Mouse (Mus musculus) intestine, embryonic 16.5 days (tissue): ENCODE data around the gene Socs2. TPM values are rescaled to one million over a fixed set of nuclear protein-coding genes. Genes with fewer than 3 reads are reported as not detected.
A peak's percentile ranks its signal among the peaks of the same experiment; 100 is the strongest.

Experiments used
- ATAC-seq: fragments of 200-750 bp; cut with Nextera tagmentation; 2 replicates; pipeline ENCODE4 v1.8.0; 2017; ENCODE audit warnings: moderate TSS enrichment, moderate library complexity
- H3K27ac ChIP-seq: fragments of 300-500 bp; sonication (generic); 2 replicates; pipeline ENCODE4 v1.5.1; 2014; ENCODE audit warnings: mild to moderate bottlenecking, low read length
- H3K27me3 ChIP-seq: fragments of 300-500 bp; sonication (generic); replicated peaks from 2 replicates; pipeline ENCODE4 v1.6.1; 2014; ENCODE audit warnings: low read length, control low read depth, mixed read lengths; ENCODE audit not compliant: control insufficient read depth, insufficient read depth
- H3K36me3 ChIP-seq: fragments of 300-500 bp; sonication (generic); 2 replicates; pipeline ENCODE4 v1.6.1; 2014; ENCODE audit warnings: low read length, control low read depth; ENCODE audit not compliant: control insufficient read depth, insufficient read depth
- H3K4me1 ChIP-seq: fragments of 300-500 bp; sonication (generic); 2 replicates; pipeline ENCODE4 v1.6.1; 2014; ENCODE audit warnings: low read length, control low read depth, mixed read lengths; ENCODE audit not compliant: control insufficient read depth, insufficient read depth
- H3K4me2 ChIP-seq: fragments of 300-500 bp; sonication (generic); 2 replicates; pipeline ENCODE4 v1.6.1; 2014; ENCODE audit warnings: low read depth, low read length, control low read depth
- H3K4me3 ChIP-seq: fragments of 300-500 bp; sonication (generic); 2 replicates; pipeline ENCODE4 v1.5.1; 2014; ENCODE audit warnings: mild to moderate bottlenecking, low read length
- H3K9ac ChIP-seq: fragments of 300-500 bp; sonication (generic); 2 replicates; pipeline ENCODE4 v1.6.1; 2014; ENCODE audit warnings: low read depth, low read length
- H3K9me3 ChIP-seq: fragments of 300-500 bp; sonication (generic); 2 replicates; pipeline ENCODE4 v1.6.1; 2016; ENCODE audit warnings: low read length, control low read depth; ENCODE audit not compliant: control insufficient read depth
- WGBS: fragments of 180-500 bp; shearing (Covaris S2); extraction: QIAGEN DNeasy Blood & Tissue Kit; methylation state at CpG from one replicate; pipeline ENCODE4 v1.1.7; 2014; 5-methylcytosine and 5-hydroxymethylcytosine counted together
- polyA plus RNA-seq: library from polyadenylated mRNA; unstranded; fragments of >200 nt; fragmentation: Nextera tagmentation; extraction: Ambion mirVana; gene quantifications from 2 replicates; pipeline ENCODE4 v1.2.1, GENCODE M21; 2015

Socs2 gene
- polyA plus RNA-seq, 1 experiment from 2014 or later, result 77.5 TPM

DNA sequence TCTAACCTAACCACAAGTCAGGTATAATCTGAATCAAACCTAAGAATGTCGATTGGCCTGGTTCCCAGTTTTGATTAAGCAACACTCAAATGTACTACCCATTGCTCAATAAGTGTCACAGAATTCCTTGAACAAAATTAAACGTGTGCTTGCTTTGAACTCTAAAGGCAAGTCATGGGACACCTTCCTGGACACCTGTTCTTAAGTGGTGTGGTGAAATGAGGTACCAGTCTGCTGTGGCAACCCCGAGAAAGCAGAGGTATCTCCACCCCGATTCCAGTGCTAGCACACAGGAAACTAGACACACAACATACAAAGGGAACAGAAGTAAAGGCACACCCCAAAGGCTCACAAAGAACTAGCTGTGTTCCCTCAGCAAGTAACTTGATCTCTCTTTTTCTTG lies 31.2 kb downstream of the Socs2 start:
- Histone ChIP-seq H3K27me3 (no peaks in the 10 kb centered on the region), H3K4me2 (no peak overlapping the region), H3K9me3 (no peaks in the 10 kb centered on the region), H3K27ac (no peak overlapping the region), H3K4me1 (no peaks in the 10 kb centered on the region), H3K36me3 (no peaks in the 10 kb centered on the region), H3K4me3 (no peak overlapping the region), H3K9ac (no peak overlapping the region)
- WGBS, result 69% methylated on average over 4 of the region's 4 CpGs
- 0 out of 2 replicates have a peak, but pooled peaks have one; percentile 16 for ATAC-seq

DNA sequence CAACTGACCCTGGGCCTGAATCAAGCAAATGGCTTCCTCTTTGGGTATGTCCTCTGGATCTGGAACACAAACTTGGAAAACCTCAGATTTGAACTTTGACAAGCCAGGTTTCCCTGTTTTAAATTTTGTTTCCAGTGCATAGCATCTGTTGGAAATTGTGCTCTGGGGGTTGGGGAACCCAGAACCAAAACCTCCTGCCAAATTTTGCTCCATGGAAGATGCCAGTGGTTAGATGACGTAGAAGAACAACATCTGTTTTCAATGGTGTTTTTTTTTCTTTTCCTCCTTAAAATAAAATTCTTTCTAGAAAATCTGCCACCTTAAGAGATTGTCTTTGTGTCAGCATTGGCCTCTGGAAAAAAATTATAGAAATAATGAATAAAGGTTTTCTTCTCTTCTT lies 31.9 kb downstream of the Socs2 start:
- H3K9ac ChIP-seq, result no peak overlapping the region
- no peaks in the 10 kb centered on the region for H3K36me3 ChIP-seq
- no peak for ATAC-seq
- no peak overlapping the region for H3K27ac ChIP-seq
- WGBS, result 85% methylated on average over 1 of the region's 1 CpGs
- no peak overlapping the region for H3K4me2 ChIP-seq
- H3K9me3 ChIP-seq, result no peaks in the 10 kb centered on the region; the same call in 1 of the 2 replicates
- H3K4me3 ChIP-seq, result no peak overlapping the region
- H3K27me3 ChIP-seq, result no peaks in the 10 kb centered on the region
- H3K4me1 ChIP-seq, result no peaks in the 10 kb centered on the region

DNA sequence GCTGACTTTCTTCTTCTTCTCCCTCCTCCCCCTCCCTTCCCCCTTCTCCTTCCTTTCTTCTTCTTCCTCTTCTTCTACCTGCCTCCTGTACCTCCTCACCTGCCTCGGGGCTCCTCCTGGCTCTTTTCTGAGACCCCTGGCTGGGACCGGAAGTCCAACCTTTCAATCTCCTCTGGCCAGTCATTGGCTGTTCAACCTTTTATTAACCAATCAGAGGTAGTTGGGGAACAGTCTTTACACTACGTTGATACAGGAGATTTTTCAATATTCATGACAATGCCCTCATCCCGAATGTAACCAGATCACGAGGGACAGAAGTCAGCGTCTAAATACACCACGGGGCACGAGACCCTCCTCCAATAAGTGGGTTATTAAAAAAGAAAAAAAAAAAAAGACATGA lies 32.5 kb downstream of the Socs2 start:
- H3K9me3 ChIP-seq, result no peaks in the 10 kb centered on the region; the same call in 1 of the 2 replicates
- no peaks in the 10 kb centered on the region for H3K4me1 ChIP-seq
- H3K27me3 ChIP-seq, result no peaks in the 10 kb centered on the region
- WGBS, result 85% methylated on average over 8 of the region's 8 CpGs
- no peak overlapping the region for H3K27ac ChIP-seq
- ATAC-seq, result no peak
- H3K36me3 ChIP-seq, result no peaks in the 10 kb centered on the region
- H3K9ac ChIP-seq, result no peak overlapping the region
- H3K4me2 ChIP-seq, result no peak overlapping the region
- H3K4me3 ChIP-seq, result no peak overlapping the region

DNA sequence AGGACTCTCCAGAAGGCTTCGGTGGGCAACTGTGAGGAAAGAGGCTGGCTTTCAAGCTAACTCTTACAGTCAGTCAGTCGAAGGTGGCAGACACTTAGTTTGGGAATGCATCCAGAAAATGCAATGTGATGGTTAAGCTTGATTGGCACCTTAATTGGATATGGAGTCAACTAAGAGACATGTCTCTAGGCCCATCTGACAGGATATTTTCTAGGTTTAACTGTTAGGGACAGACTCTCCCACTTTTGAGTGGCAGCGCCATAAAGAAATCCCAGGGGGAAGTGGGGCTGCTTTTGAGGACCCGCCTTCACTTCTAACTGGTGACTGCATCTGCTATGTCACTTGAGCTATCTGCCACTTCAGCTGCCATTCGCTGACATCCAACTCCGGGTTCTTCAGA lies 43.6 kb downstream of the Socs2 start:
- H3K36me3 ChIP-seq, result no peaks in the 10 kb centered on the region
- no peaks in the 10 kb centered on the region for H3K9me3 ChIP-seq
- no peak overlapping the region for H3K4me3 ChIP-seq
- no peak overlapping the region for H3K9ac ChIP-seq
- no peaks in the 10 kb centered on the region for H3K4me1 ChIP-seq
- H3K27me3 ChIP-seq, result no peaks in the 10 kb centered on the region
- no peak overlapping the region for H3K27ac ChIP-seq
- ATAC-seq, result no peak
- WGBS, result 93% methylated on average over 6 of the region's 6 CpGs
- H3K4me2 ChIP-seq, result no peak overlapping the region

DNA sequence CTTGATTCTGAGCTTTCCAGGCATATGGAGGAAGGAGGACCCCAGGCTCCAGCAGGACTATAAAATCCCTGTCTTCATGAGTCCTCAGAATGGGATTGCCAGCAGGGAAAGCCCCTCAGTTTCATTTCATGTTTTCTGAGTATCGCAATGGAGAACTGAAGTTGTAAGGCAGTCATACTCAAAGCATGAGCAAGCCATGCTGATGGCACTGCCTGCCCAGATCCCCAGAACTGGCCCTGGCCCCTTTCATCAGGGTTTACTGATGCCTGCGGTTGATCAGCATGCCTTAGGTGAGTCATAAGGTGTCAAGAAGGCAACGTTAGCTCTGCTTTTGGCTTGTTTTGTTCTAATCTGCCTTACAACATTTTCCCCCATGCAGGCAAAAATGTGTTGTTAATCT lies 45.0 kb downstream of the Socs2 start:
- 82% methylated on average over 3 of the region's 3 CpGs for WGBS
- Histone ChIP-seq H3K4me2 (no peak overlapping the region), H3K9me3 (no peaks in the 10 kb centered on the region), H3K27me3 (no peaks in the 10 kb centered on the region), H3K36me3 (no peaks in the 10 kb centered on the region), H3K9ac (no peak overlapping the region), H3K27ac (no peak overlapping the region), H3K4me3 (no peak overlapping the region), H3K4me1 (no peaks in the 10 kb centered on the region)
- ATAC-seq, result no peak

DNA sequence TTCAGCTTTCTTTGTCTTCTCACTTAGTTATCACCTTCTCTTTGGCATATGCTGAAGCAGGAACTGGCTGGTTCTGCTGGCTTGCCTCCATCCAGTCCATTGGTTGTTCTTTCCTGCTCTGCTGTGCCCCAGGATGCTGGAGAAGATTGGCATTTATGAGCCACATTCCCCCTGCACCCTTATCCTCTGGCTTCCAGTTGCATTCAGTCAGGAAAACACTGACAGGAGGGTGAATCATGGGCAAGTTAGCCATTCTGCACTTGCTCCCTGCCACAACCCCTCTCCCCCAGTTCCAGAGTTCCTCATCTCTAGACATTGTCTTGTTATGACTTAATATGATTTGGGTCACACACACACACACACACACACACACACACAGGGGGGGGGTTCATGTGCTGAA lies 47.8 kb downstream of the Socs2 start:
- Histone ChIP-seq H3K4me2 (no peak overlapping the region), H3K36me3 (no peaks in the 10 kb centered on the region), H3K4me1 (no peaks in the 10 kb centered on the region), H3K9ac (no peak overlapping the region), H3K27ac (no peak overlapping the region), H3K9me3 (no peaks in the 10 kb centered on the region), H3K4me3 (no peak overlapping the region), H3K27me3 (no peaks in the 10 kb centered on the region)
- no peak for ATAC-seq

DNA sequence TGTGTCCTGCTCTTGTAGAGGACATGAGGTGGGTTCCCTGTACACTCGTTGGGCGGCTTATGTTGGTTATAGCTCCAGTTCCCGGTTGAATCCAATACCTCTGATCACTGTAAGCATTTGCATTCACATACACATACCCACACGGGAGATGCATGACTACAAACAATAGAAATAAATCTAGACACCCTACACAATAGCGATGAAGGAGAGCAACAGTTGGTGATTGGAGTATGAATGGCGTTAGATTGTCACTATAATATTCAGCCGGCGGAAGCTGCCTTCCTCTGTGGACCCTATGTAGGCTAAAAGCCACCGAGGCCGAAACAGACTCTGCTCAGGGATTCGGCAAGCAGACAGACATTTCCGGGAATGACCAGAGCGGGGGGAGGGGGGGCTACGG lies 48.8 kb downstream of the Socs2 start:
- Histone ChIP-seq H3K4me2 (no peak overlapping the region), H3K9ac (no peak overlapping the region), H3K4me1 (no peaks in the 10 kb centered on the region), H3K9me3 (no peaks in the 10 kb centered on the region), H3K27ac (no peak overlapping the region), H3K4me3 (no peak overlapping the region), H3K36me3 (no peaks in the 10 kb centered on the region), H3K27me3 (no peaks in the 10 kb centered on the region)
- 89% methylated on average over 14 of the region's 14 CpGs for WGBS
- ATAC-seq, result no peak

DNA sequence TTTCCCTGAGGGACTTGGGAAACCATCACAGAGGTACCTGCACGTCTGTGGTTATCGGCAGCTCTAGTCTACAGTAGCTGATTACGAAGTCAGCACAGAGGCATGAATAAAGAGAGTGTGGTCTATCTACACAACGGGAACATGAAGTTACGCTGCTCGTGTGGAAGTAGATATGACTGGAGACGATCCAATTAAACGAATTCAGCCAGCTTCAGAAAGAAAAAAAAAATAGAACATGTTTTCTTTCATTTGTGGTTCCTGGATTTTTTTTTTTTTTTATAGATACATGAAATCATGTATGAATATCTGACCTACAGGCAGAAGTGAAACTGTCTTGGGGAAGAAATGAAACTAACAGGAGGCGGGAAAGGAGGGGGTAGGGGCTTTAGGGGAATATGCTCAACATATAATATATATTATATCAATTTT lies 49.3 kb downstream of the Socs2 start:
- no peak overlapping the region for H3K4me2 ChIP-seq
- no peaks in the 10 kb centered on the region for H3K9me3 ChIP-seq
- ATAC-seq, result no peak
- H3K36me3 ChIP-seq, result no peaks in the 10 kb centered on the region
- H3K27me3 ChIP-seq, result no peaks in the 10 kb centered on the region
- H3K9ac ChIP-seq, result no peak overlapping the region
- H3K27ac ChIP-seq, result no peak overlapping the region
- H3K4me3 ChIP-seq, result no peak overlapping the region
- WGBS, result 81% methylated on average over 9 of the region's 9 CpGs
- H3K4me1 ChIP-seq, result no peaks in the 10 kb centered on the region

DNA sequence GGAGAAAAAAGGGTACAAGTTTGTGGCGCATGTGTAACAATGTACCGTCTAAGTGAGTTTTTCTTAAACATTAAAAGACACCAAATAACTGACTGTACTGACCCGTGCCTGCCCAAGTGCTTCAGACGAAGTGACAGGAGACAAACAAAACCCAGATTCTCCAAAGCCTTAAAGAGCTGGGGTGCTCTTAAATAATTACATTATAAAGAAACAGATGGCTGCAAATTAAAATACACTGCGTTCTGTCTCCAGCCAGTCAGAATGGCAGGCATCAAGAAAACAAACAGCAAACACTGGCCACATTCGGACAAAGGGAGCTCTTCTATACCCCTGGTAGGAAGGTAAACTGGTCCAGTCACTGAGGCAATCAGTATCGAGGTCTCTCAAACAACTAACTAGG lies 49.7 kb downstream of the Socs2 start:
- H3K4me2 ChIP-seq, result no peak overlapping the region
- H3K9me3 ChIP-seq, result no peaks in the 10 kb centered on the region
- H3K27ac ChIP-seq, result no peak overlapping the region
- no peaks in the 10 kb centered on the region for H3K27me3 ChIP-seq
- H3K36me3 ChIP-seq, result no peaks in the 10 kb centered on the region
- no peak overlapping the region for H3K9ac ChIP-seq
- 71% methylated on average over 7 of the region's 7 CpGs for WGBS
- no peaks in the 10 kb centered on the region for H3K4me1 ChIP-seq
- no peak overlapping the region for H3K4me3 ChIP-seq
- no peak for ATAC-seq

DNA sequence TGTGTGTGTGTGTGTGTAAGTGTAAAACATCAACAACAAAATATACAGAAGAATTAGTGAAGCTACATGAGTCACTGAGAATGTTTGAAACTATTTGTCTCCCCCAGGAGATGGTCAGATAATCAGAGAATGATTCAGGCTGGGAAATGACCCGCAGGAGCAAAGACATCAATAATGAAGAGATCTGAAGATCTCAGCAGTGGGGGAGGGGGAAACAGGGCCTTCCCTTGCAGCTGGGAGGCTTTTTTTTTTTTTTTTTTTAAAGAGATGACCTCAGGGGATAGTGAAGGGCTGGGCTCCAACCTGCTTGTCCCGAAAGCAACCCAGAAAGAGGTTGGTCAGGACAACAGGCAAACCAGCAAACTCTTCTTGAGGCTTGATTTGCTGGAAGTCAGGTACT lies 54.7 kb downstream of the Socs2 start:
- Histone ChIP-seq H3K9ac (no peak overlapping the region), H3K4me3 (no peak overlapping the region), H3K9me3 (no peaks in the 10 kb centered on the region), H3K27me3 (no peaks in the 10 kb centered on the region), H3K36me3 (no peaks in the 10 kb centered on the region), H3K27ac (no peak overlapping the region), H3K4me1 (no peaks in the 10 kb centered on the region), H3K4me2 (no peak overlapping the region)
- 22% methylated on average over 2 of the region's 2 CpGs for WGBS
- no peak for ATAC-seq
